Mouse (Mus musculus) olfactory bulb, adult 2 months (tissue): ENCODE measurements around the gene Rrp36.

Experiments
- CTCF ChIP-seq: fragments of 200-500 bp; IDR thresholded peaks from 2 replicates; pipeline ENCODE4 v1.5.1; 2012; ENCODE audit warnings: low read depth, mild to moderate bottlenecking, low read length, moderate library complexity; ENCODE audit not compliant: insufficient read depth
- POLR2A ChIP-seq: fragments of 200-500 bp; IDR thresholded peaks from 2 replicates; pipeline ENCODE4 v1.6.1; 2012; ENCODE audit warnings: mild to moderate bottlenecking, low read depth, low read length, moderate library complexity; ENCODE audit not compliant: insufficient read depth

DNA sequence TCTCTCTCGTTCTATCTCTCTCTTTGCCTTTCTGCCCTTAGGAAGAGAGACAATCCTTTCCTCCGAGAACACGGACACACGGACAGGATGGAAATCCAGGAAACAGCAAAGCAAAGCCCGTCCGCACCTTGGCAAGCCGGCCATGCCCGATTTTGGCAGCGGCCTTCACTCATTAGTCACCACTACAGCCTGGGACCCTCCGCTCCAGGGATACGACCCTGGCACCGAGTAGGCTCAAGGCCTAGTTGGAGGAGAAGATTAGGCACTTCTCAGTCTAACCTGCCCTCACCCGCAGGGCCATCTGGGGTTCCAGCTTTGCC, 45.7 kb downstream of the Rrp36 start:
- no peak for TF ChIP-seq CTCF
- no peak for TF ChIP-seq POLR2A
